Mouse (Mus musculus): ENCODE measurements around the gene Zfp39. TPM values are rescaled to one million over a fixed set of nuclear protein-coding genes. Genes with fewer than 3 reads are reported as not detected.

The Zfp39 gene
- total and polyA plus RNA-seq, 3 experiments: 5.7 to 6.8 (median 6.7) TPM

DNA sequence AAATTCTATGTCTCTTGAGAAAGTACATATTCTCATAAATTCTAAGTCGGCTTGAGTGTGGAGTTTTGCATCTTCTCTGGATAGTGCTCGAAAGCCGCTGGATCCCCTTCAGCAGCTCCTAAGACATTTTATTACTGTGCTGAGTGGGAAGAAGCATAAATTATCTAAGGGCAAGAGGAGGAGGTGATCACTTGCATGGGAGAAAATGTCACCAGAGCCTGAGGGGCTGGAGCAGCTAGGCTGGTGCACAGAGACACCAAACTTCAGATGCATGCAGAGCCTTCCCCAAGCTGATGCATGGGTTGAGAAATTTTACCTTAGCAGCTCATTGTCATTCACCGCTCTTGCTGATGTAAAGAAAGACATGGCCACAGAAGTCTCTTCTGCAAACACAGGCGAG, 40.1 kb upstream of the Zfp39 start:
- in situ Hi-C loops (cut with MboI; ENCODE audit: low pct_ligation_motif_present, low pct_unique_long_range_greater_than_20kb, low sequenced_read_pairs) (no loop called here), dilution Hi-C loops (cut with MboI; ENCODE audit: extremely low pct_ligation_motif_present, extremely low pct_unique_long_range_greater_than_20kb, low sequenced_read_pairs) (no loop called here)
- TF ChIP-seq MXI1 (IDR thresholded peaks at IDR 0.05; ENCODE audit: low read depth, low read length): no peak
- no peak for TF ChIP-seq MAFK (IDR thresholded peaks at IDR 0.05; ENCODE audit: insufficient replicate concordance, low read length)
- no peak for TF ChIP-seq ZNF384 (IDR thresholded peaks at IDR 0.05; ENCODE audit: low read depth, low read length)
- no peak for TF ChIP-seq GABPA (IDR thresholded peaks at IDR 0.05; ENCODE audit: insufficient replicate concordance, low read depth, low read length)
- TF ChIP-seq POLR2AphosphoS2 (IDR thresholded peaks at IDR 0.05; ENCODE audit: low read depth, low read length): no peak
- no peak for TF ChIP-seq TCF12 (IDR thresholded peaks at IDR 0.05; ENCODE audit: low read depth, low read length)
- TF ChIP-seq MYC (IDR thresholded peaks at IDR 0.05; ENCODE audit: low read depth, low read length): no peak
- no peak for TF ChIP-seq ETS1 (conservative IDR thresholded peaks at IDR 0.05; ENCODE audit: low read depth, low read length)
- Histone ChIP-seq H3K9me3 (replicated peaks; ENCODE audit: low read length) (peaks cover 6% of the 10 kb centered on the region), H3K4me2 (ENCODE audit: insufficient read depth, low read depth, poor library complexity, severe bottlenecking) (no peak overlapping the region), H3K4me3 (replicated peaks in 1 of 3; ENCODE audit: low read depth in 2 of 3, low read length in 2 of 3, poor library complexity in 1 of 3) (no peak overlapping the region), H3K9ac (ENCODE audit: insufficient read depth, low read depth) (no peak overlapping the region), H3K27me3 (replicated peaks) (peaks cover 49% of the 10 kb centered on the region), H3K27ac (ENCODE audit: insufficient read depth, low read depth) (no peak overlapping the region), H3K36me3 (replicated peaks in 1 of 2; ENCODE audit: control insufficient read depth in 1 of 2, insufficient read depth in 1 of 2, low read length in 1 of 2) (no peaks in the 10 kb centered on the region), H3K79me2 (replicated peaks; ENCODE audit: control insufficient read depth, extremely low read depth, insufficient read depth, poor library complexity, severe bottlenecking) (no peaks in the 10 kb centered on the region), H3K4me1 (ENCODE audit: control insufficient read depth in 1 of 2, insufficient read depth in 2 of 2) (peaks cover 0 to 3% of the 10 kb centered on the region in 2 experiments; a peak in 2 of 4 replicates)
- no peak for DNase-seq (ENCODE audit: extremely low read depth)

- Histone ChIP-seq H3K9ac (ENCODE audit: insufficient read depth, low read depth) (peak overlapping the region; percentile 8; the same call in 1 of the 2 replicates), H3K27ac (ENCODE audit: insufficient read depth, low read depth) (no peak overlapping the region)
- in situ Hi-C loops (cut with MboI; ENCODE audit: low pct_ligation_motif_present, low pct_unique_long_range_greater_than_20kb, low sequenced_read_pairs): no loop called here
Observed at GRCm38 (mm10) chr11:58939088-58939439, 35.0 kb upstream of the Zfp39 start.

DNA sequence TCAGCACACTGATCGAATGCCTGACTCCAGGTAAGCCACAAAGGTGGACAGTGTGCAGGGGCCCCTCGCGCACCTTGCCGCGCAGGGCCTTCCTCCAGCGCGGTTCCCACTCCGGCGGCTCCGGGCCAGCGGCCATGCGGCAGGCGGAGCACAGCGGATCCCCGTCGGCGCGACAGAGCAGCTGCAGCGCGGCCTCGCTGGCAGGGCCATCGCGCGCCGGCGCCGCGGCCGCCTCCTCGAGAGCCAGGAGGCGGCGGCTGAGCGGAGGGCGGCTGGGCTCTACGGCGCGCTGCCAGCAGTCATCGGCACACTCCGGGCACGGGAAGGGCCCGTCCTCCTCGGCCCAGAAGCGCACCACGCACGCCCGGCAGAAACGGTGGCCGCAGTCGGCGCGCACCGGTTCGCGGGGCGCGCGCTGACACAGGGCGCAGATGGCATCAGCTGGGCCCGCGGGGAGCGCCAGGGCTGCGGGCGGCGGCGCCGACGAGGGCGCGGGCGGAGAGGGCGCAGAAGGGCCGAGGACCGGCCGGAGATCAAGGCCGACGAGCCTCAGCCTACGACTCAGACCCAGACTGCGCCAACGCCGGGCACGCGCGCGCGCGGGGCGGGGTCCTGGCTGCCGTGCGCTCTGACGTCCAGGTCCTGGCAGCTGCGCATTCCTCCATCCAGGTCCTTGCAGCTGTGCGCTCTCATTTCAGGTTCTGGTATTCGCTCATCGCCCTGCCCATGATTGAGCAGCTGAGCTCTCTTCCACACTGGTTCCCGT, 34.5 kb upstream of the Zfp39 start, which contains the start of gene Rnf187:
Gene Rnf187 (minus strand): TSS at position 595 of the 766 bp plus-strand sequence.
- Histone ChIP-seq H3K79me2 (replicated peaks; ENCODE audit: control insufficient read depth, extremely low read depth, insufficient read depth, poor library complexity, severe bottlenecking) (peaks cover 9% of the 10 kb centered on the region), H3K27ac (ENCODE audit: insufficient read depth, low read depth) (peak within 1 kb of the TSS; percentile 29), H3K9ac (ENCODE audit: insufficient read depth, low read depth) (peak within 1 kb of the TSS; percentile 90), H3K9me3 (replicated peaks; ENCODE audit: low read length) (peaks cover 6% of the 10 kb centered on the region), H3K4me3 (replicated peaks in 1 of 3; ENCODE audit: low read depth in 2 of 3, low read length in 2 of 3, poor library complexity in 1 of 3) (peak within 1 kb of the TSS; percentile 85 to 96 (median 89)), H3K4me1 (ENCODE audit: control insufficient read depth in 1 of 2, insufficient read depth in 2 of 2) (peaks cover 11 to 30% of the 10 kb centered on the region in 2 experiments), H3K4me2 (ENCODE audit: insufficient read depth, low read depth, poor library complexity, severe bottlenecking) (peak within 1 kb of the TSS; percentile 61), H3K36me3 (replicated peaks in 1 of 2; ENCODE audit: control insufficient read depth in 1 of 2, insufficient read depth in 1 of 2, low read length in 1 of 2) (peaks cover 26 to 35% of the 10 kb centered on the region in 2 experiments), H3K27me3 (replicated peaks) (peaks cover 17% of the 10 kb centered on the region)
- dilution Hi-C loops (cut with MboI; ENCODE audit: extremely low pct_ligation_motif_present, extremely low pct_unique_long_range_greater_than_20kb, low sequenced_read_pairs) (no loop called here), in situ Hi-C loops (cut with MboI; ENCODE audit: low pct_ligation_motif_present, low pct_unique_long_range_greater_than_20kb, low sequenced_read_pairs) (no loop called here)
- peak; percentile 93 for DNase-seq (ENCODE audit: extremely low read depth)
- TF ChIP-seq SMC3 (IDR thresholded peaks at IDR 0.05; ENCODE audit: low read depth, low read length): no peak
- no peak for TF ChIP-seq RCOR1 (conservative IDR thresholded peaks at IDR 0.05; ENCODE audit: low read depth, low read length)
- TF ChIP-seq NELFE (IDR thresholded peaks at IDR 0.05; ENCODE audit: low read depth, low read length): peak; percentile 92
- TF ChIP-seq UBTF (IDR thresholded peaks at IDR 0.05; ENCODE audit: low read depth, low read length): peak; percentile 34; the same call in 1 of the 2 replicates
- no peak for TF ChIP-seq ETS1 (conservative IDR thresholded peaks at IDR 0.05; ENCODE audit: low read depth, low read length)
- no peak for TF ChIP-seq RAD21 (IDR thresholded peaks at IDR 0.05; ENCODE audit: low read depth, low read length)
- no peak for TF ChIP-seq CHD2 (IDR thresholded peaks at IDR 0.05; ENCODE audit: low read length)
- TF ChIP-seq ZC3H11A (IDR thresholded peaks at IDR 0.05; ENCODE audit: low read depth, low read length): no peak
- peak; percentile 75 for TF ChIP-seq SIN3A (IDR thresholded peaks at IDR 0.05; ENCODE audit: low read length)
- peak; percentile 49; the same call in 1 of the 2 replicates for TF ChIP-seq MEF2A (IDR thresholded peaks at IDR 0.05; ENCODE audit: borderline replicate concordance, low read depth, low read length)
- TF ChIP-seq GABPA (IDR thresholded peaks at IDR 0.05; ENCODE audit: insufficient replicate concordance, low read depth, low read length): no peak
- TF ChIP-seq HCFC1 (IDR thresholded peaks at IDR 0.05; ENCODE audit: low read depth, low read length): peak; percentile 77
- TF ChIP-seq KAT2A (IDR thresholded peaks at IDR 0.05; ENCODE audit: insufficient replicate concordance, low read length): 0 out of 2 replicates have a peak, but pooled peaks have one; percentile 54
- peak; percentile 48 for TF ChIP-seq IRF4 (IDR thresholded peaks at IDR 0.05; ENCODE audit: low read depth, low read length)
- TF ChIP-seq ZNF384 (IDR thresholded peaks at IDR 0.05; ENCODE audit: low read depth, low read length): no peak
- peak; percentile 95 for TF ChIP-seq ZMIZ1 (IDR thresholded peaks at IDR 0.05; ENCODE audit: low read depth, low read length)

More at GRCm38 (mm10) chr11:58939088-58939439, 35.0 kb upstream of the Zfp39 start:
- H3K36me3 ChIP-seq (replicated peaks in 1 of 2; ENCODE audit: control insufficient read depth in 1 of 2, insufficient read depth in 1 of 2, low read length in 1 of 2): peaks cover 20 to 30% of the 10 kb centered on the region in 2 experiments
- peak in 1 of 2 experiments; percentile 22; a peak in 2 of 4 replicates for TF ChIP-seq CTCF (conservative IDR thresholded peaks at IDR 0.05 in 1 of 2, IDR thresholded peaks at IDR 0.05 in 1 of 2; ENCODE audit: low read depth in 2 of 2, low read length in 2 of 2)
- 0 out of 2 replicates have a peak, but pooled peaks have one; percentile 0 for TF ChIP-seq IRF4 (IDR thresholded peaks at IDR 0.05; ENCODE audit: low read depth, low read length)
- TF ChIP-seq POLR2A (IDR thresholded peaks at IDR 0.05; ENCODE audit: low read depth, low read length): no peak; the same call in 1 of the 2 replicates
- dilution Hi-C loops (cut with MboI; ENCODE audit: extremely low pct_ligation_motif_present, extremely low pct_unique_long_range_greater_than_20kb, low sequenced_read_pairs): no loop called here
- peaks cover 9% of the 10 kb centered on the region for H3K79me2 ChIP-seq (replicated peaks; ENCODE audit: control insufficient read depth, extremely low read depth, insufficient read depth, poor library complexity, severe bottlenecking)
- DNase-seq (ENCODE audit: extremely low read depth): no peak
- H3K9me3 ChIP-seq (replicated peaks; ENCODE audit: low read length): peaks cover 6% of the 10 kb centered on the region
- peaks cover 23% of the 10 kb centered on the region for H3K27me3 ChIP-seq (replicated peaks)
- H3K4me1 ChIP-seq (ENCODE audit: control insufficient read depth in 1 of 2, insufficient read depth in 2 of 2): peaks cover 11 to 30% of the 10 kb centered on the region in 2 experiments
- H3K4me2 ChIP-seq (ENCODE audit: insufficient read depth, low read depth, poor library complexity, severe bottlenecking): peak overlapping the region; percentile 22; the same call in 1 of the 2 replicates
- peak overlapping the region in 2 of 3 experiments; percentile 85 to 96 for H3K4me3 ChIP-seq (replicated peaks in 1 of 3; ENCODE audit: low read depth in 2 of 3, low read length in 2 of 3, poor library complexity in 1 of 3)

Measured in CH12.LX (cell line).